Mouse (Mus musculus) spleen, adult 2 months (tissue): ENCODE results near the gene Soat2.

ENCODE experiments used
- CTCF ChIP-seq: fragments of 200-500 bp; IDR thresholded peaks from 2 replicates; pipeline ENCODE4 v1.5.1; 2011; ENCODE audit warnings: mild to moderate bottlenecking, inconsistent platforms; ENCODE audit not compliant: insufficient read depth, insufficient read length, insufficient replicate concordance; ENCODE audit errors: extremely low read depth
- POLR2A ChIP-seq: fragments of 200-500 bp; IDR thresholded peaks from 2 replicates; pipeline ENCODE4 v1.6.1; 2011; ENCODE audit warnings: low read depth, low read length, inconsistent platforms

DNA sequence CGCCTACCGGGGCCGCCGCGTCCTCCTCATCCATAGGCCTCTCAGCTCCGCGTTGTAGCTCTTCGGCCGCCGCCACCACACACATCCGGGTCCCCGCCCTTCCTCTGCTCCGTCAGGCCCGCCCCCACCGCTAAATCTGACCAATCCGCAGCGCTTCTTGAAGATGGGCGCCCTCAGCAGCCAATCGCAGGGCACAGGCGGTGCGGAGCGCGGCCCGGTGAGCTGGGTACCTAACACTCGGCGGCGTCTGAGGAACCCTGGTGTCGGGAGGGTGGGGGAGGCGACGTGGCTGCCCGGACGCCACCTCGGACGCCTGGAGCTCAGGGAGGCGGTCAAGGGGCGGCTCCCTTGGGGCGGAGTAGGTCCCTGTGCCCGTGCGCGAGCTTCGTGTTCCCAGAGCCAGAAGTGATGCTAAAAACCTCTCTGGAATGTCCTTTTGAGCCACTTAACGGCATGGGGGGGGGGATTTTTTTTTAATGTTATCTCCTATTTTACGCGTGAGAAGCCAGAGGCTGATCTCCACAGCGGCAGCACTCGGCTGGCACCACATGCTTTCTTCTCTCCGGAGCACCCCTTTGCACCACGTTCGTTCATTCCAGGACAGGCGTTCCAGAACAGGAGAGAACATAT, 14.1 kb upstream of the Soat2 start, which contains the start of gene Spryd3:
- no peak for TF ChIP-seq CTCF
- no peak for TF ChIP-seq POLR2A
